Mouse (Mus musculus): ENCODE results near the gene Nlrp3. TPM values are rescaled to one million over a fixed set of nuclear protein-coding genes. Genes with fewer than 3 reads are reported as not detected.

Nlrp3 gene
- polyA plus RNA-seq, 1 experiment from 2014 or later, result 0.25 TPM

Other genes starting within 250 kb of the Nlrp3 start
- gene Wnt9a, start 234.6 kb upstream of the Nlrp3 start, polyA plus RNA-seq (2015; fragmentation: Nextera tagmentation; extraction: Ambion mirVana), result 7.0 and 8.5 TPM in 2 replicates
- not detected in 2 replicates for gene Prss38, start 165.9 kb upstream of the Nlrp3 start, polyA plus RNA-seq (2015; fragmentation: Nextera tagmentation; extraction: Ambion mirVana)
- 10.8 and 12.1 TPM in 2 replicates for gene Jmjd4, start 91.5 kb upstream of the Nlrp3 start, polyA plus RNA-seq (2015; fragmentation: Nextera tagmentation; extraction: Ambion mirVana)
- gene Snap47, start 90.4 kb upstream of the Nlrp3 start, polyA plus RNA-seq (2015; fragmentation: Nextera tagmentation; extraction: Ambion mirVana), result 115 and 121 TPM in 2 replicates
- gene Zfp867, start 69.1 kb upstream of the Nlrp3 start, polyA plus RNA-seq (2015; fragmentation: Nextera tagmentation; extraction: Ambion mirVana), result 8.8 and 8.9 TPM in 2 replicates
- gene Zkscan17, start 14.8 kb upstream of the Nlrp3 start, polyA plus RNA-seq (2015; fragmentation: Nextera tagmentation; extraction: Ambion mirVana), result 21.2 and 22.2 TPM in 2 replicates
- gene Olfr222, start 34.7 kb downstream of the Nlrp3 start, polyA plus RNA-seq (2015; fragmentation: Nextera tagmentation; extraction: Ambion mirVana), result 0.30 and 0.43 TPM in 2 replicates
- not detected in 2 replicates for gene Olfr223, start 51.7 kb downstream of the Nlrp3 start, polyA plus RNA-seq (2015; fragmentation: Nextera tagmentation; extraction: Ambion mirVana)
- 66.9 and 75.8 TPM in 2 replicates for gene Mprip, start 119.7 kb downstream of the Nlrp3 start, polyA plus RNA-seq (2015; fragmentation: Nextera tagmentation; extraction: Ambion mirVana)
- 2.8 and 3.8 TPM in 2 replicates for gene Pld6, start 246.1 kb downstream of the Nlrp3 start, polyA plus RNA-seq (2015; fragmentation: Nextera tagmentation; extraction: Ambion mirVana)